Mouse (Mus musculus) right cerebral cortex, postnatal 10 days (tissue): ENCODE results near the gene Zfp385b.

Experiments
- DNase-seq, 2 experiments: peaks; one replicate each; pipeline ENCODE4 v3.0.0; 2021; ENCODE audit warnings: low spot score in 2 of 2

Zfp385b gene

DNA sequence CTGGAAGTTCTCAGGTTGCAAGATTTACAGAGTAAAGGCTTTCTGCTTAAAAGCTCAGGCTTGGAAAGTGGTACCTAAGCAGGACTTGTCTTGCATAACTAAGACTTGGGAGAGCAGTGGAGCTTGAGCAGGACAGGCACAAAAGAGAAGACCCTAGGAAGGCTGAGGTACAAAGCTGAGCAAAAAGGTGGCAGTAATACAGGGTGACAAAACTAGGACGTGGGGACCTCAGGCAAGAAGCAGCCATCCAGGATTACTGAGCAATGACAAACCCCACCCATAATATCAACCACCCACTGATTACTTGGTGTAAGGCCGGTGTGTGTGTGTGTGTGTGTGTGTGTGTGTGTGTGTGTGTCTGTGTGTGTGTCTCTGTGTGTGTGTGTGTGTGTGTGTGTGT, 114.0 kb downstream of the Zfp385b start:
- peak in 1 of 2 experiments; percentile 11 for DNase-seq

- peak; percentile 71 to 80 for DNase-seq
Measured at GRCm38 (mm10) chr2:77703080-77703479, 116.4 kb downstream of the Zfp385b start.

- no peak for DNase-seq
Measured at GRCm38 (mm10) chr2:77691174-77691573, 128.3 kb downstream of the Zfp385b start.

GRCm38 (mm10) chr2:77690316-77690715, 129.1 kb downstream of the Zfp385b start:
- no peak for DNase-seq

GRCm38 (mm10) chr2:77688651-77689050, 130.8 kb downstream of the Zfp385b start:
- DNase-seq = no peak

- DNase-seq = peak; percentile 38 to 40
Measured at GRCm38 (mm10) chr2:77684088-77684487, 135.4 kb downstream of the Zfp385b start.

DNA sequence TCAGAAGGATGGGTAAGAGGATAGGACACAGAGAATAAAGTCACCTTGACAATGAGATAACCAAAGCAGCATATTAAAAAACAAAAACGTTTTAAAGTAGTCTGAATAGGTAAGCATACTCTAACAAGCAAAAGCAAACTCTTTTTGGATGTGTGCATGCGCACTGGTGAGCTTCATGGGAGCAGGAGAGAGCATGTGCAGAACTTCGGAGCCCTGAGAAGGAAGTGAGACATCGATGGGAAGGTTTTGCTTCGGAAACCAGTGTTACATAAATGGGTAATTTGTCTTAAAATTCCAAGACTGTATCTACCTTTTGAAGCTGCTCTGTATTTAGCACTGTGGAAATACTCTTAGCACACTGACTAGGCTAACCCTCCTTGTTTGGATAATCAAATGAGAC, 137.2 kb downstream of the Zfp385b start:
- DNase-seq = no peak

DNA sequence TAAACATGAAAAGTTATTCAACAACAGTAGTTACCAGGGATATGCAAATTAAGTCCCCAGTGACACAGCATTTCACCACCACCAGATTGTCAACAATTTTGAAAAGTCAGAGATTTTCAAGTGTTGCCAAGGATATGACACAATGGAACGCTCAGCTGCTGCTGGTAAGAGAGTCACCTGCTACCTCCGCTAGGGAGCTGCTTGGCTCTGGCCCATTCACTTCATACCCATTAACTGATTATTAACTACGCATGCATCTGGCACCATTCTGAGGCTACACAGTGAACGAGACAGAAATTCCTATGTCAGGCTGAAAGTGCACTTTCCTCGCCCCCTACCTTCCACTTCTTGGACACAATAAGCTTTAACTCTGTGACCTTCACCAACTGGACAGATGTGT, 137.7 kb downstream of the Zfp385b start:
- no peak for DNase-seq

GRCm38 (mm10) chr2:77673770-77674169, 145.7 kb downstream of the Zfp385b start:
- DNase-seq = no peak

GRCm38 (mm10) chr2:77672215-77672905, 147.1 kb downstream of the Zfp385b start:
- DNase-seq = no peak

- no peak for DNase-seq
Measured at GRCm38 (mm10) chr2:77662171-77662570, 157.3 kb downstream of the Zfp385b start.

DNA sequence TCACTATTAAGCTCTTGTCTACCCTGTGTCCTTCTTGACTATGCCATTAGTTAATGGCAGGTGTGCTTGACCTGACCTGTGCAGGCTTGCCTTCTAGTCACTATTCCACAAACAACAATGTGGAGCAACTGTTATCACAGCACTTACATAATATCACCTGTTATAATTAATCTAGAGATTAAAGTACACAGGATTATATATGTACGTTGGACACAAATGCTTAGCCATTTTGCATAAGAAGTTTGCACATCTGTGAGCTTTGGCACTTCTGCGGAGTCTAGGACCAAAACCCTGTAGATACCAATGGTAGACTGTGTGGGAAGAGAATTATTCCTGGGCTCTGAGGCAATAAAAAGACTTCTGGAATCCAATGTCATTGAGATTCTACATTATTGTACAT, 165.8 kb downstream of the Zfp385b start:
- no peak for DNase-seq

DNA sequence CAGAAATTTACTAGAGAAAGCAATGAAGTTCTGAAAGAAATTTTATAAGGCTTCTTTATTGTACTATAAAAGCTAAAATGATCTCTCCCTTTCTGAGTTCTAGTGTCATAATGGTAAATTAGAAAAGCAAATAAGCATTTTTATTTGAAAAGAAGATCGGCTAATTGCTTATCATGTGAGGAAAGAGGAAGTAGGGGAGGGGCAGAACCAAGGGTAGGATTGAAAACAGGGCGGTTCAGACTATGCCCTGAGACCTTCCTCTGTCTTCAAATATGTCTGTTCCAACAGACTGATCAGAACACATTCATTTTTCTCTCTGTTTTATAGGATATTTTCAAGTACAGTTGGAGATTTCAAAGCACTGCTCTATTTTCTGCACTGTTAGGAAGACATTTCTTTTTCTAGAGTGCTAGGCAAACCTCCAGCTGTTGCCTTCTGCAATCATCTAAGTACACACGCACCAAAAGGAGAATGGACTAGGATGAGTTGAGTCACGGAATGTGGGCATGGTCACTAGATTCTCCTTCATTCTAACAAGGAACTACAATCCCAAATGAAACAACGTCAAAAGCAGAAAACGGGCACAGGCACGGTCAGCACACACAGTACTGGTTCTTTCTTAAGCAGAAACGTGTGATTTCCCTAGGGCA, 177.8 kb downstream of the Zfp385b start:
- DNase-seq = peak in 1 of 2 experiments; percentile 37

DNA sequence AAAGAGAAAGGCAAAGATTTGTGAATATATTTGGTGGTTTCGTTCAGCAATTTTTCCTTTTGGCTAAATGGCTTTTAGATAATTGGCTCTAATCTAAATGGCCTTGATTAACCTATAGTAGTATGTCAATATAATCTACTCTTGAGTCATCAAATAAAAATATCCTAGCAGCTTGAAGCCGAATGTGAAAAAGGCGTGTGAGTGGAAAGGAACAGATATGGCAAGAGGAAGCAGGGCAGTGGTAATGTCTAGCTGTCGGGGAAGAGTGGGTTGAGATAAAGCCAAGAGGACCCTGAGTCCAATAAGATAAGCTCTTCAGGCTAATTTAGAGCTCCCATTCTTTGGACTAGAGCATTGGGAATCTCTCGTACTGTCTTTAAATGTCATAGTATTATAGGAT, 179.4 kb downstream of the Zfp385b start:
- no peak for DNase-seq

- no peak for DNase-seq
Measured at GRCm38 (mm10) chr2:77631606-77632005, 187.8 kb downstream of the Zfp385b start.

DNA sequence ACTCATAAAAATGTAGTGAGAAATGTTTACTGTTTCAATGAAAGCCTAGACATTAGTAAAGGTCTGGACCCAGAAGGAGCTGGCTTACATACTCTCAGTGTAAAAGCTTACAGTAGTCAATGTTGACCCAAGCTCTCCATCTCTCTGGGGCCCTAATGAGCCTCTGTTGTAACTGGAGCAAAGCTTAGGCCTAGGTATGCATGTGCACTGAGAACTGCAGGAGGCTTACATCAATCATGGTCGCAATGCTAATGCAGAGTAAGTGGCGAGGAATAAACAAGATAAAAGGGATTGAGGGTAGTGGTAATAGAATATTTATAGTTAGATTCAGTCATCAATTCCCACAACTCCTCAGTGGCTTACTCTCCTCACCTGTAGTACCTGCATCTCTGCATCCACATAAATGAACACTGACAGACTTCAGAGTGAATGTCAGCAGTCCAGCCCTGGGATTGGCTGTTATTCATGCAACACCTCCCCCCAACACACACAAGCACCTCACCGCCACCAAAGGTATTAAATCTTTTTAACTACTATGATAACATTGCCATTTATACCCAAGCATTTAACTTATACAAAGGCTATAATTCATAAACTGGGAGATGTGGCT, 191.7 kb downstream of the Zfp385b start:
- DNase-seq = no peak

GRCm38 (mm10) chr2:77618686-77619085, 200.8 kb downstream of the Zfp385b start:
- no peak for DNase-seq

DNA sequence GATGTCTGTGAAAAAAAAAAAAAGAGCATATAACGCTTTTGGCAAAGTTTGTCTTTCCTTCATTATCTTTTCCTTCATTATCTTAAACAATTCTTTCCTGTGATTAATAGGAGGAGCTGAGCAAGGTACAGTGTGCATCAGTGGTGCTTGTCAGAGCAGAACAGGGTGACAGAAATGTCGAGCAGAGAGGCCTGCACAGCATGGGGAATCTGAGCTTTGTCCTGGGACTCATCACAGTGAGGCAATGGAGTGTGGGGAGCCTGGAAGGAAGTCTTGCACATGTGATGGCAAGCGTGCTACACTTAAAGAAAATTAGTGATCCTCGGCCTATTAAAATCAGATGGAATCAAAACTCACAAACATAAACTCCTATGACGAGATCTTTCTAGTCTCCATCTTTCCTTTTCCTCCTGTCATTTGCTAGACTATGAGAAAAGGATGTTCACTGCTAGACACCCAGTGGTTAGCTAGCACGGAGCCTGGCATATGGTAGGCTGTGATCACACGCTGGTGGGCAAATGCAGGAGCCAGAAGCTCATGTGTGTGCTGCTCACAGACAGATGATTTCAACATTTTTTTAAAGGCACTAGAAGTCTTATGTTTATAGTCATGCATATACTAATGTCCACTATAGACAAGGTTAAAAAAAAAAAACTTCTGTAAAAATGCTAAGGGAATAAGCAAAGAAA, 209.0 kb downstream of the Zfp385b start:
- DNase-seq = no peak

- DNase-seq = no peak
Measured at GRCm38 (mm10) chr2:77609452-77609851, 210.0 kb downstream of the Zfp385b start.

DNA sequence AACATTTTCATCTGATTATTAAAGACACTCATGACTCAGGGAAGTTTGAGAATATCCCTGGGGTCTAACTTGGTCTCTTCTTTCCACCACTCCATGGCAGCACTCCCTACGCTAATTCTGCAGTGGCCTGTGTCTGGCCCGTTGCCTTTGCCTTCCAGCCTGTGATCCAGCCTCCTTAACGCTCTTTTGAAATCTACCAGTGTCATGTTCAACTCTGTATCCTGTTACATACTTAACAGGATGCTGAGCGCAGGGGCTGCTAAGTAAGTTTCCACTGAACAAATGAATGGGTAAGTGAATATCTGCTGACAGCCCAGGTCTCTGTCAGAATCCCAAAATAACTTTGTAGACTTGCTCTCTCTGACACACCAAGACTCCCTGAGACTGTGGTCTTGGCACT, 210.8 kb downstream of the Zfp385b start:
- no peak for DNase-seq

DNA sequence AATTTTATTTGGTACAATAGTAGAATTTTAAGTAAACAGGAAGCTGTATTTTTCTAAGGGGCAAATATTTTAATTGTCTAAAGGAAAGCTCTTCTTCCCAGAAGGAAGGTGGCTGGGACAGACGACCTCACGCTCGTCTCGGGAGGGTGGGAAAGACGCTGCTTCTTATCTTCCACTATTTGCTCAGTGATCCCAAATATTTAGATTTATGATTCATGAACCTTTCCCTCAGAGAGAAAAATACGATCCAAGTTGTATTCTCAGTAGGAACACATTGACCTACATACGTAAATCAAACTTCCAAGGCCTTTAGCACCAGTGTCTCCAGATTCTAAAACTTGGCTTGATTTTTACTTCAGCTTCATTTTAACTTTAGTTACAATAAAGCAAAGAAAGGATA, 226.0 kb downstream of the Zfp385b start:
- DNase-seq = no peak

DNA sequence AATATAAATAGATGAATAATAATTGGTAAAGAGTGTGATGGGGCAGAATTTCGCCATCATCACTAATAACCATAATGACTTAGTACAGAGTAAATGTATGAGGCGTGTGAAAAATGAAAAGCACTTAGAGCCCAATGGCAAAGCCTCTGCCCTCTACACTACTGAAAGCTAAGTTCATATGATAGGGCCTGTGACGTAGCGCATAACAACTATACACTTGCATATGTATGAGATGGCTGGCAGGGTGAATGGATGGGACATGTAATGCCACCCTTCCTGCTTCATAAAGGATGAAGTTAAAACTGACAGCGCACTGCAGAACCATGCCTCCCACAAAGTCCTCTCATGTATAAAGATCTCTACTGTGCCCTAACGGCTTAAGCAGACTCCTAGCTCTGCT, 226.9 kb downstream of the Zfp385b start:
- DNase-seq = no peak
